Mouse (Mus musculus) left cerebral cortex, adult 8-10 months (tissue): ENCODE measurements around the gene Atp23. TPM values are rescaled to one million over a fixed set of nuclear protein-coding genes. Genes with fewer than 3 reads are reported as not detected.
A peak's percentile ranks its signal among the peaks of the same experiment; 100 is the strongest.

Experiments
- DNase-seq, 2 experiments: peaks; one replicate each; pipeline ENCODE4 v3.0.0; 2022; ENCODE audit warnings: low spot score in 2 of 2
- total RNA-seq, 4 experiments: library from RNA; stranded (reverse); gene quantifications; 2 replicates each; pipeline ENCODE4 v1.2.4; 2022

The Atp23 gene
- total RNA-seq, 4 experiments from 2014 or later, result 10.5 to 13.4 (median 11.8) TPM

- DNase-seq, result no peak
Measured at GRCm38 (mm10) chr10:126914288-126914687, 13.1 kb upstream of the Atp23 start.

- no peak for DNase-seq
Measured at GRCm38 (mm10) chr10:126911479-126911878, 10.3 kb upstream of the Atp23 start.

GRCm38 (mm10) chr10:126906811-126907210, 5.7 kb upstream of the Atp23 start:
- DNase-seq, result no peak

- peak; percentile 76 to 88 for DNase-seq
Measured at GRCm38 (mm10) chr10:126905650-126906075, 4.5 kb upstream of the Atp23 start.

GRCm38 (mm10) chr10:126905086-126905485, 3.9 kb upstream of the Atp23 start:
- no peak for DNase-seq

GRCm38 (mm10) chr10:126904221-126904620, 3.1 kb upstream of the Atp23 start:
- DNase-seq, result no peak

- DNase-seq, result no peak
Measured at GRCm38 (mm10) chr10:126901488-126901843, 311 bp upstream of the Atp23 start.

- no peak for DNase-seq
Measured at GRCm38 (mm10) chr10:126895891-126896290, 5.3 kb downstream of the Atp23 start.

- no peak for DNase-seq
Measured at GRCm38 (mm10) chr10:126894061-126894460, 7.1 kb downstream of the Atp23 start.

- DNase-seq, result no peak
Measured at GRCm38 (mm10) chr10:126893145-126893544, 8.0 kb downstream of the Atp23 start.

- DNase-seq, result no peak
Measured at GRCm38 (mm10) chr10:126873755-126874154, 27.4 kb downstream of the Atp23 start.

- DNase-seq, result no peak
Measured at GRCm38 (mm10) chr10:126872256-126872655, 28.9 kb downstream of the Atp23 start.

GRCm38 (mm10) chr10:126869372-126870318, 31.5 kb downstream of the Atp23 start:
- peak in 1 of 2 experiments; percentile 77 for DNase-seq

GRCm38 (mm10) chr10:126865284-126865683, 35.9 kb downstream of the Atp23 start:
- no peak for DNase-seq

- no peak for DNase-seq
Measured at GRCm38 (mm10) chr10:126862193-126862592, 39.0 kb downstream of the Atp23 start.

GRCm38 (mm10) chr10:126853286-126853685, 47.9 kb downstream of the Atp23 start:
- peak in 1 of 2 experiments; percentile 39 for DNase-seq

GRCm38 (mm10) chr10:126845309-126845911, 55.7 kb downstream of the Atp23 start:
- peak; percentile 23 to 38 for DNase-seq

- peak; percentile 41 to 72 for DNase-seq
Measured at GRCm38 (mm10) chr10:126844689-126845088, 56.5 kb downstream of the Atp23 start.

GRCm38 (mm10) chr10:126840266-126840665, 60.9 kb downstream of the Atp23 start:
- DNase-seq, result no peak

- DNase-seq, result no peak
Measured at GRCm38 (mm10) chr10:126833006-126833405, 68.1 kb downstream of the Atp23 start.

GRCm38 (mm10) chr10:126831329-126831728, 69.8 kb downstream of the Atp23 start:
- DNase-seq, result no peak

- DNase-seq, result no peak
Measured at GRCm38 (mm10) chr10:126828618-126829017, 72.5 kb downstream of the Atp23 start.
